Mouse (Mus musculus): ENCODE measurements around the gene Olfr1211.

- TF ChIP-seq CTCF (IDR thresholded peaks at IDR 0.05; ENCODE audit: insufficient read depth, low read length) (no peak), POLR2A (IDR thresholded peaks at IDR 0.05; ENCODE audit: borderline replicate concordance, extremely low read depth, low read depth, low read length) (no peak)
These were observed 22.9 kb downstream of the Olfr1211 start, which contains the start of gene Olfr1209 for GRCm38 (mm10) chr2:88915057-88915456.

Measured in lung, adult 2 months (tissue).